Mouse (Mus musculus) T-helper 2 cell (primary cell): Measurements from ENCODE around the gene Kdsr.

Experiments used
- in situ Hi-C: fragments of 300-600 bp; cut with MboI, MseI; formaldehyde crosslinking; loops from one replicate; pipeline ENCODE4 v1.15.1; 2025; ENCODE audit warnings: high pct_unique_total_duplicates

Kdsr gene

DNA sequence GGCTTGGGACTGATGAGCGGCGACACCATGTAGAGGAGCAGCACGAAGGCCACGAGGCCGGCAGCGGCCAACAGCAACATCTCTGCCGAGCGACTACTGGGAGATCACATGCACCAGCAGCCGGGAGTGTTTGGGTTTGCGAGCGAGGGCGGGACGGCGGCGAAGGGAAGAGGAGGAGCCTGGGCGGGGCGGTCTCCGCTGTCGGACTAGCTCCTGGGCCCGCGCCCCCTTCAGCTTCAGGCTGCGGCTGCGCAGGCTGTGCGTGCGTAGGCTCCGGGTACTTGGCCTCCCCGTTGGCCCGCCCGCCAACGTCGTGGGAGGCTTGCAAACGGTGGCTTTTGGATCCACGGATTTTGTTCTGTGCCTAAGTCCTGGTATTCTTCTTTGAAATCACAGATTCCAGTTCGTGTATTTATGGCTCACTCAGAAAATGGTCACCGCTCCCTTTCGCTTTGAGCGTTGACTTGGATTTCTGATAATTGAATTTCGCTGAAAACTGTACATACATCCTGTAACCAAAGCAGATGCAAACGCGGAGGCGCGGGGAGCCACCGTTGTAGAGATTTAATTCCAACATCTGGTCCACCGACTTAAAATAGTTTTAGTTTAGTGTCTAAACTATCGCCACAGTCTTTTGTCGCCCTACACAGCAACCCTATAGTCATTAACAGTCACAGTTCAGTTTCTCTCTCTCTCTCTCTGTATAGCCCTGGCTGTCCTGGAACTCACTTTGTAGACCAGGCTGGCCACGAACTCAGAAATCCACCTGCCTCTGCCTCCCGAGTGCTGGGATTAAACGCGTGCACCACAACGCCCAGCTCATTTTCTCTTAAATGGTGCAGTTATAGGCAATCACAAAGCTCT is at the start of gene Kdsr:
Gene Kdsr, minus strand, starts transcription at position 156 of the 864 bp plus-strand sequence.
- in situ Hi-C loops, result no loop called here

DNA sequence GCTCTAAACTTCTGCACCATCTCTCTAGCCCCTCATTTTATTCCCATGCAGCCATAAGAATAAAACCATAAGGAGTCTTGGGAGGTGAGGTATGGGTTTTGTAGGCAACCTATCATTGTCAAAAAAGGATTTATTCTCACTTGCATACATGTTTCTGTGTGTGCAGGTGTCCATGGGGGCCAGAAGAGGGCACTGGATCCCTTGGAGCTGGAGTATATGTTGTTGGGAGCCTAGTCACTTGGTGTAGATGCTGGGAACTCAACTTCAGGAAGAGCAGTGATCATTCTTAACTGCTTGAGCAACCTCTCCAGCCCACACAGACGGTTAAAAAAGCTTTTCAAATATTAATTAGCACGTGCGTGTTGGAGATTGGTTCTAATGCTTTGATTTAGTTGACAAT is 40.4 kb upstream of the Kdsr start:
- in situ Hi-C loops, result no loop called here

DNA sequence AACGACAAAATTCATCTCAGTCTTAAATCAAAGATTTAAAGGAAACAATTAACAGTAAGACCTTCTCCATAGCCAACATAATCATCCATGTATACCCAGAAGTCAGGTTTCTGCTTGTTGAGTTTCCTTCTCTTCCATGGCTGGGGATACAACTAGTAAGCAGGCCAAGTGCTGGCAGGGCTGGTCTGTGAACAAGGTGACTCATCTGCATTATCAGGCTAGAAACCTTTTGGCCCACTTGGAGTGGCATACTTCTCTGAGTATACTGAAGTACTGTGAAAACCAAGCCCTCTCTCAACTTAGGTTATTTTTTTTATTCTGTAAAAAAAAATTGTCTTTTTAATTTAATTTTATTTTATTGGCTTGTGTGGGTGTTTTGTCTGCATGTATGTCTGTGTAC is 39.9 kb upstream of the Kdsr start:
- in situ Hi-C loops, result no loop called here

DNA sequence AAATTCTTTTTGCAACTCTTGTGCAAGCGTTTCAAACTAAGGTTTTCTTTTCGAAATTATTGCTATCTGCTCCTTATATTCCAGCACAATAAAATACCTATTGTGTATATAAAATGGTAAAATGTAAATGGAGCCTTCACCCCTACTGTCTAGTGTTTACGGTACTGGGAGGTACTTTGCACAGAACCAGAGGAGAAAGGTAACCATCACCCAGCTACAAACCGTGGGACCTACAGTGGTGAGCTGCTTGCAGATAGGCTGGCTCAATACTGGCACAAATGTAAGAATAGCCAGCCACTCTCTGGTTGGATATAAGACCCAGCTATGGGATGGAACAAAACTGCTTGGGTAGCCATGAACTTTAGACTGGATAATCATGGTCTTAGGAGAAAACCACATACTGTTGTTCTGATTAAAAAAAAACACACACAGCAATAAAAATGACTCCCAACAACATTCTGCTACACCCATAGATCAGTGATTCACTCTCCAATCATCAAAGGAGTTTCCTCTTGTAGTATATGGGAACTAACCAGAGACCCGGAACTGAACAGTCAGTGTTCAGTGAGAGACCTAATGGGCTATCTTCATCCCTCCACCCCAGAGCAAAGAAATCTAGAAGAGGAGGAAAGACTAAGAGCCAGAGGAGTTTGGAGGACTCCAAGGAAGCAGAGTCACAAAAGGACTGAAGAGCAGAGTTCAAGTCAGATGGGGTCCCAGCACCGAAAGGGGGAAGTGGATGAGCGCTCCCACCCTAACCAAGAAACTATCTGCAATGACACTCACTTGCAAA is 37.7 kb upstream of the Kdsr start:
- in situ Hi-C loops, result no loop called here

DNA sequence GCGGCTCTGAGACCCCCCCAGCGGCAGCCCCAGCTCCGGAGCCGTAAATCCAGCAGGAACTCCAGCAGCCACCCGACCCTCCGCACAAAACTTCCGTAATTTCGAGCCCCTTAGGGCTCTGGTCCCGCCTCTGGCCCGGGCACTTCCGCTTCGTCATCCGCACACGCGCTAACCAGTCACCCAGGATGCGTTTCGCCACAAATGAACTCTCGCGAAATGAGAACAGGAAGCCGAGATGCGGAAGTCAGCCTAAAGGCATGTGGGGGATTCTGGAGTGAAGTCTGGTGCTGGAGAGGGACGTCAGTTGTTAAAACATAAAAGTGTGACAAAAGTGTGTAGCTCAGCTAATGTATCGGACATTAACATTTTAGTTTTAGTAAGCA is 37.0 kb upstream of the Kdsr start, which contains the start of gene Vps4b:
Gene Vps4b, minus strand, starts transcription at position 187 of the 383 bp plus-strand sequence.
- in situ Hi-C loops, result no loop called here

DNA sequence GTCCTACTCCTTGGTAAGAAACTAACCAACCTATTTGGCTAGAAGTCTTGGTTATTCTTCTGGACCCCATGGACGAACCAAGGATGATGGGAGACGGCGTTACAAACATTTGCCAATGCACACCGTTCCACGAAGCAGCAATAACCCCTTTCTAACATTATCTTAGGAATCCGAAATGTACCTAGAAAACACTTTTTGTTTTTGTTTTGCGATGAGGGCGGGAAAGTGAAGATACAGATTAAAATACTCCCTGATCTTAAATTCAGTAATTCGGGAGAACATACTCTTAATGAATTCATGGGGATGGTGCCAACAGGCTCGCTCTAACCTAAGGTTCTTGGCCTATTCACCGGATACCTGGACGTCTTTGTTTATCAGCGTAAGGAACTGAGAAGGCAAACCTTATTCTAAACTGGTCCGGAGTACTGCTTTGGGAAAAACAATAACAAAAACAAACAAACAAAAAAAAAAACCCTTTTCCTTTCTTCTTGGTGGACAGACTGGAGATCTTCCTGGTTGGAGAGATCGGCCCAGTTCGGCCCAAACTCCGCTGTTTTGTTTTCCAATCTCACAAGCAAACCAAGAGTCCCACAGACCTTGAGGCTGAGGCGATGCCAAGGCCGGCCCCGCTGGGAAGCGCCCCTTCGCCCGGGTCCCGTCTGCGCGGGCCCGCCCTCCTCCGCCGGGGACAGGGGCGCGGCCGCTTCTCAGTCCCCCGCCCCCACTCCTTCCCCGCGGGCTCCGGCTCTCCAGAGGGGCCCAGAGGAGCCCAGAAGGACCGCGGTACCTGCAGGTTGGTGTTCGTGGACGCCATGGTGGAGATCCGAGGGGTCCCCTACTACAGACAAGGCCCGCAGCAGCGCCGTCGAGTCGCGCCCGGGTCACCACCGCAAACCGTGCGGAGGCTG is 36.4 kb upstream of the Kdsr start:
- in situ Hi-C loops, result no loop called here

- in situ Hi-C loops, result no loop called here
Observed at GRCm38 (mm10) chr1:106774896-106775295, 15.4 kb upstream of the Kdsr start.

GRCm38 (mm10) chr1:106774092-106774491 is 14.6 kb upstream of the Kdsr start:
- in situ Hi-C loops, result no loop called here

- in situ Hi-C loops, result no loop called here
Observed at GRCm38 (mm10) chr1:106768773-106769172, 9.2 kb upstream of the Kdsr start.

DNA sequence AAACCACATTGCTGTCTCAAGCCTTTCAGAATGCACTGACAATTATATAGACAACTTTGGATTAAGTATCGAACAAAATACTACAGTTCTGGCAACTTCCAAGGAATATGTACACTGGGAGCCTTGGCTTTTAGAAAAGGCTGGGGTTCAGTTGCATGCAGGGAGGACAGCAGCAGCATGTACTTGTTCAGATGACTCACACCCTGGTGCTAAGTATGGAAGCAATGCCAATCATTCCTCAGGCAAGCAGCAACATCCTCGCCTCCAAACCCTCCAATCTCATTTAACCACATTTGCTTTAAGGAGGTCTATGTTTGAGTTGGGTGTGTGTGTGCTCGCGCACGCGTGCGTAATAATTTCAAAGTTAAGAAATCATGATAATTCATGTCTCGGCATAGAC is 6.2 kb upstream of the Kdsr start:
- in situ Hi-C loops, result no loop called here

- in situ Hi-C loops, result no loop called here
Observed at GRCm38 (mm10) chr1:106764846-106765245, 5.3 kb upstream of the Kdsr start.

GRCm38 (mm10) chr1:106764281-106764680 is 4.8 kb upstream of the Kdsr start:
- in situ Hi-C loops, result no loop called here

DNA sequence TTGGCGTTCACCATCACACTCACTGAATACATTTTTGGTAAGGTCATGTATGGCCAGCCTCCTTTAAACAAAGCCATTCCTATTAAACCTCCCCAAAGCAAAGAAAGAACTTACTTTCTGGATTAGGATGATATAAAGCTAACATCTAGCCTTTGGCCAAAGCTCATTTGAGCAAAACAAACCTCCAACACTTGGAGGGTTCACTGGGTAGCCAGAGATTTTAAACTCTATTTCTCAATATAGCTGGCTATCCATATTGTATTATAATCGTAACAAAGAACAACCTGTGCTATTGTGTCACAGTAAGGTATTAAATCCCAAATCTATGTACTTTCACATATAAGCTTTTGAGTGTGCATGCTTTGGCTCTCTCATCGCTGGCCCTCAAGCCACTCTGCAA is 1.2 kb upstream of the Kdsr start:
- in situ Hi-C loops, result no loop called here

DNA sequence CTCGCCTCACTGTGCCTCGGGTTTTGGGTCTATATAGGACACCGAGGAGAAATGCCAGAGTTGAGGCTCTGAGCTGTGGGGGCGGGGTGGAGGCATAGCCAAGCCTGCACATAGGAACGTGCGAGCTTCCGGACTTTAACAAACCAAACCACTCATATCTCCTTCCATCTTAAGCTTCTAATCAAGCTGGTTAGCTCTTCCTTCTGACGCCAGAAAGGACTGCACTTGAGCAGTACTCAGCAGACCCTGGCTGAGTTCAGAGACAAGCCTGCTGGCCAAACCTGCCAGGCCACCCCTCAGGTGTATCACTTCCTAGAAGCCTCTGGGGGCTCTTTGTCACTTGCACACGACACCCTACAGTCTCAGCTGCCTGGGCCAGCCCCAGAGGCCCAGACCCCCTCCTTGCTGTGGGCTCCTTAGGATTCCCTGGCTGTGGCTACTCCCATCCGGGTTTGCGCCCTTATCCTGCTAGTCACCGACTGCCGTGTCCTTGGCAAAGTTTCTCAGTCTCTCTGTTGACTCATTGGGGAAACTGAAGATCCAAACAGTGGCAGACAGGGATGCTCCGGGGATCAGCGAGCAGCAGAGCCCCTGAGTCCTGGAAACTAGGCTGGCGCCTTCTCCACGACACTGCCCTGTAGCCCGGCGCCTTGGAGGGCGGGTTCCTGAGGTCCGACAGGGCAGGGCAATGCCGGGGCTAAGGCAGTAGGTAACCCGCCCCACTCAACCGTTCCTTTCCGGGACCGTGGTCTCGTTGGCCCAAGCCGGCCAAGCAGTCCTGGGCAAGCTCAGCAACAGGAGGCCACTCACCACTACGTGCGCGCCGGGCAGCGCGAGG is 574 bp downstream of the Kdsr start:
- in situ Hi-C loops, result no loop called here

- in situ Hi-C loops, result no loop called here
Observed at GRCm38 (mm10) chr1:106756633-106757032, 2.9 kb downstream of the Kdsr start.

DNA sequence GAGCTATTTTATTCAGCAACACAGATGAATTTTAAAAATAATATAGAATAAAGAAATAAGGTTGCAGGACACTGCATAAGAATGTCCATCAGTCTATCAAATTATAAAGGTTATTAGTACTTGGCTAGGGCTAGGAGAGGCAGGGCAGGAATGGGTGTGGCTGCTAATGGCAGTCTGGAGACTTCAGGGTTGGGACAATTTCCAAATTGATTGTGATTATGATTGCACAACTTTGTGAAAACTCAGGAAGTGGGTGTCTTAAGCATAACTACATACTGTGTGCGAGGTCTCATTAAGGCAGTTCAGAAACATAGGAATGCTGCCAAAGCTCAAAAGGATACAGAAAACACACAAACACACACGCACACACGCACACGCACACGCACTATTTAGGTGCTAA is 7.5 kb downstream of the Kdsr start:
- in situ Hi-C loops, result no loop called here

- in situ Hi-C loops, result no loop called here
Observed at GRCm38 (mm10) chr1:106750656-106751055, 8.9 kb downstream of the Kdsr start.

GRCm38 (mm10) chr1:106748555-106749315 is 10.8 kb downstream of the Kdsr start:
- in situ Hi-C loops, result loop anchor here (5.0 to 25.0 kb wide), 2 partner anchors 236 to 581 kb away; no protein-coding TSS in a partner anchor

- in situ Hi-C loops, result loop anchor here (5.0 to 25.0 kb wide), 2 partner anchors 231 to 321 kb away; no protein-coding TSS in a partner anchor
Observed at GRCm38 (mm10) chr1:106742980-106743379, 16.5 kb downstream of the Kdsr start.

GRCm38 (mm10) chr1:106740735-106741134 is 18.8 kb downstream of the Kdsr start:
- in situ Hi-C loops, result loop anchor here (5.0 to 25.0 kb wide), 2 partner anchors 228 to 318 kb away; no protein-coding TSS in a partner anchor
